Mouse (Mus musculus): ENCODE data around the gene Casp3. TPM values are rescaled to one million over a fixed set of nuclear protein-coding genes. Genes with fewer than 3 reads are reported as not detected.

Casp3 gene
- polyA plus RNA-seq, 1 experiment, result 99.9 TPM

DNA sequence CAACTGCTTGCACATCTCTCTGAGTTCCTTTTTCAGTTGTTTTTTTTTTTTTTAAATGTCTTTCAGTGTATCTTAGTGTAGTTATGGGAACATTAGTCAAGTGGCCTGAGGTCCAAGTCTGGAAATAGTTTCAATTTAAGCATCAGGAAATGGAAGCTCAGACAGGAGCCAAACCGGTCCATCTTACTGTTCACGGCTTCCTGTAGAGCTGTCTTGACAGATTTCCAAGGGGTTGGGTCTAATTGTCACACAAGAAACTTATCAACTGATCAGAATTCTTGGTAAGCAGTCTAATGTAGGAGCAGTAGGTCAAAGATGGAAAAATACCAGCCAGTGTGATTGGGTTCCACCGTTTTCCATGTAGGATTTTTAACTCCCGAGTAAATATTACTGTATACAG lies 31.3 kb downstream of the Casp3 start:
- no peaks in the 10 kb centered on the region; the same call in 1 of the 2 replicates for H3K27me3 ChIP-seq (ENCODE audit: control insufficient read depth, insufficient read depth, low read length, poor library complexity, severe bottlenecking)
- no peak overlapping the region for H3K9ac ChIP-seq (ENCODE audit: low read depth, poor library complexity, severe bottlenecking)
- no peaks in the 10 kb centered on the region for H3K36me3 ChIP-seq (ENCODE audit: control insufficient read depth, insufficient read depth, low read length, poor library complexity, severe bottlenecking)
- H3K27ac ChIP-seq (ENCODE audit: insufficient read depth, low read length), result no peak overlapping the region
- TF ChIP-seq CTCF (IDR thresholded peaks at IDR 0.05; ENCODE audit: low read depth, low read length) (no peak), EP300 (IDR thresholded peaks at IDR 0.05; ENCODE audit: insufficient read depth, low read depth, low read length) (no peak), POLR2A (IDR thresholded peaks at IDR 0.05; ENCODE audit: insufficient read depth, low read length) (no peak)
- H3K4me1 ChIP-seq (ENCODE audit: control insufficient read depth, insufficient read depth, low read length), result no peaks in the 10 kb centered on the region
- H3K9me3 ChIP-seq (replicated peaks; ENCODE audit: control insufficient read depth, insufficient read depth, low read length, poor library complexity, severe bottlenecking), result no peaks in the 10 kb centered on the region
- H3K4me3 ChIP-seq (ENCODE audit: low read depth, low read length), result no peak overlapping the region

DNA sequence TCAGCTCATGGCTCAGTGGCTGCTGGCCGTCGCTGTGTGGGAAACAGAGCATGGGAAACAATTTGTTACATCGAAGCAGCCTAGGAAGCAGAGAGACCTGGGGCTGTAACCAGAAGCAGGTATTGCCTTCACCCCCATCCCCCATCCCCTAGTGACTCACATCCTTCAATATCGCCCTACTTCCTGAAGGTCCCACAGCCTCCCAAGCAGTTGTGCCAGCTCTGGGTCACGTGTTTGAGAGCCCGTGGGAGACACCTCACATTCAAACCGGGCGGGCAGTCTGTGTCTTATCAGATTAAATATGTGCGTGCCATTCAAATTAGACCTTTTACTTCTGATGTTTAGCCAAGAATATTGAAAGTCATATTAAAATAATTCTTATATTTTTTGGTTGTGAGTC lies 34.8 kb downstream of the Casp3 start:
- Histone ChIP-seq H3K36me3 (ENCODE audit: control insufficient read depth, insufficient read depth, low read length, poor library complexity, severe bottlenecking) (no peaks in the 10 kb centered on the region), H3K4me3 (ENCODE audit: low read depth, low read length) (no peak overlapping the region), H3K27ac (ENCODE audit: insufficient read depth, low read length) (no peak overlapping the region), H3K27me3 (ENCODE audit: control insufficient read depth, insufficient read depth, low read length, poor library complexity, severe bottlenecking) (no peaks in the 10 kb centered on the region), H3K9ac (ENCODE audit: low read depth, poor library complexity, severe bottlenecking) (no peak overlapping the region), H3K9me3 (replicated peaks; ENCODE audit: control insufficient read depth, insufficient read depth, low read length, poor library complexity, severe bottlenecking) (no peaks in the 10 kb centered on the region), H3K4me1 (ENCODE audit: control insufficient read depth, insufficient read depth, low read length) (no peaks in the 10 kb centered on the region)
- no peak for TF ChIP-seq CTCF (IDR thresholded peaks at IDR 0.05; ENCODE audit: low read depth, low read length)
- no peak for TF ChIP-seq EP300 (IDR thresholded peaks at IDR 0.05; ENCODE audit: insufficient read depth, low read depth, low read length)
- no peak for TF ChIP-seq POLR2A (IDR thresholded peaks at IDR 0.05; ENCODE audit: insufficient read depth, low read length)

DNA sequence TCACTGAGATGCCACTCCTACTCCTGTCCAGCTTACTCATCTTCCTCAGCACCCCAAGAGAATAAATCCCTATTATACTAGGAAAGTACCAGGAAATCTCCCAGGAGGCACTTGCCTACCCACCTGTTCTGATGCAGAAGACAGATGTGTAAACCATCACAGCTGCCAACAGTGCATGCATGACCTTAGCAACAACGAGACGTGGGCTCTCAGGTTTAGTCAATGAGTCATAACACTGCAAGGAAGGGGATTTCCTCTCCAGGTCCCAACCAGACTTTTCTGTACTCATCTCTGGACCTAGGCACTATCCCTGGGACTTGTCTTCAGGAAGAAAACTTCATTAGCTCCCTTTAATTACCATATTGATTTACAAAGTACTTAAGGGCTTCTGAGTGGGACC lies 38.8 kb downstream of the Casp3 start:
- Histone ChIP-seq H3K4me3 (ENCODE audit: low read depth, low read length) (no peak overlapping the region), H3K27me3 (ENCODE audit: control insufficient read depth, insufficient read depth, low read length, poor library complexity, severe bottlenecking) (no peaks in the 10 kb centered on the region), H3K4me1 (ENCODE audit: control insufficient read depth, insufficient read depth, low read length) (no peaks in the 10 kb centered on the region), H3K9me3 (replicated peaks; ENCODE audit: control insufficient read depth, insufficient read depth, low read length, poor library complexity, severe bottlenecking) (no peaks in the 10 kb centered on the region), H3K27ac (ENCODE audit: insufficient read depth, low read length) (no peak overlapping the region), H3K9ac (ENCODE audit: low read depth, poor library complexity, severe bottlenecking) (no peak overlapping the region), H3K36me3 (ENCODE audit: control insufficient read depth, insufficient read depth, low read length, poor library complexity, severe bottlenecking) (no peaks in the 10 kb centered on the region)
- TF ChIP-seq POLR2A (IDR thresholded peaks at IDR 0.05; ENCODE audit: insufficient read depth, low read length), result no peak
- TF ChIP-seq EP300 (IDR thresholded peaks at IDR 0.05; ENCODE audit: insufficient read depth, low read depth, low read length), result no peak
- no peak for TF ChIP-seq CTCF (IDR thresholded peaks at IDR 0.05; ENCODE audit: low read depth, low read length)

DNA sequence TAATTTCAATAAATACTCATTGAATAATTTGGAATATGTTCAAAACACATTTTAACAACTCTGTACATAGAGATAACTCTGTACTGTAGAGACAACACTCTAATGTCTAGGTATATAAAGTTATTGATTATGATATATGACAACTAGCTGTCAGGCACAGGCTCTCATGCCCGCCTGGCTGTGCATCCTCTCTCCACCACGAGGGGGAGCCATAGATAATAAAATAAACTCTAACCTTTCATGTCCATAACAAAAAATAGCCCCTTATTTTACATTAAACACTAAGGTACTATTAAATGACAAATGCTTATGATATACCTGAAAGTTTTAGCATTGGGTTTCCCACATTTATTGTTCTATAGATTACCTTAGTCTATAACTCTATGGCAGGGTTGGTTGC lies 54.4 kb downstream of the Casp3 start:
- Histone ChIP-seq H3K9ac (ENCODE audit: low read depth, poor library complexity, severe bottlenecking) (no peak overlapping the region), H3K27ac (ENCODE audit: insufficient read depth, low read length) (no peak overlapping the region), H3K4me1 (ENCODE audit: control insufficient read depth, insufficient read depth, low read length) (no peaks in the 10 kb centered on the region), H3K27me3 (ENCODE audit: control insufficient read depth, insufficient read depth, low read length, poor library complexity, severe bottlenecking) (no peaks in the 10 kb centered on the region), H3K36me3 (ENCODE audit: control insufficient read depth, insufficient read depth, low read length, poor library complexity, severe bottlenecking) (no peaks in the 10 kb centered on the region), H3K4me3 (ENCODE audit: low read depth, low read length) (no peak overlapping the region), H3K9me3 (replicated peaks; ENCODE audit: control insufficient read depth, insufficient read depth, low read length, poor library complexity, severe bottlenecking) (peaks cover 3% of the 10 kb centered on the region)
- TF ChIP-seq EP300 (IDR thresholded peaks at IDR 0.05; ENCODE audit: insufficient read depth, low read depth, low read length) (no peak), CTCF (IDR thresholded peaks at IDR 0.05; ENCODE audit: low read depth, low read length) (peak; percentile 65)

DNA sequence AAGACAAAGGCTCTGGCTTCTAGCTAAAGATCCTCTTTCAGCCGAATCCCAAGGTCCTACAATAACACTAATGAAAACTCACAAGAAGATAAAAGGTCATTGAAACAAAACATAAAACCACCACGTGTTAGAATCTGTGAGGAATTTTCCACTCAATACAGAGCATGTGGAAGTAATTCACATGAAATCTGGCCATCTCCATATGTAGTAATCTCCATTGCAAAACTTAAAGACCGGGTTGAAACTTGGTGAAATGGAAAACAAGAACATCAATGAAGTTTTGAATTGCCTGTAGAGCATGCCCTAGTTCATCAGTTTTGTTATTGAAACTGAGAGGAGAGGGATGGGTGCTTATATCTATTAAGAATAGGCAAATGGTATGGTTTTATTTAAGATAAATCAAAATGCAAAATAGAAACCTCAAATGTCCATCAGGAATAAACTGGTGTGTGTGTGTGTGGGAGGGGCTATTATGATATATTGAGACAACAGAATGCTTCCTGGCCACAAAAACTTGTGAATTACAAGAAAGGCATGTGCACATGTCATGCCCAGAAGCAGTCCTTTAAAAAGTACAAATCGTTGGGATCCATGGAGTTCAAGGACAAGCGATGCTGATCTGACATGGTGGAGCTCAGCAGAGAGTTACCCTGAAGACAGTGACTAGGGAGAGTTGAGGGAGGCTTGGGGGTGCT lies 63.7 kb downstream of the Casp3 start:
- H3K9ac ChIP-seq (ENCODE audit: low read depth, poor library complexity, severe bottlenecking), result no peak overlapping the region
- TF ChIP-seq POLR2A (IDR thresholded peaks at IDR 0.05; ENCODE audit: insufficient read depth, low read length) (no peak), EP300 (IDR thresholded peaks at IDR 0.05; ENCODE audit: insufficient read depth, low read depth, low read length) (no peak), CTCF (IDR thresholded peaks at IDR 0.05; ENCODE audit: low read depth, low read length) (no peak)
- no peak overlapping the region for H3K27ac ChIP-seq (ENCODE audit: insufficient read depth, low read length)
- no peaks in the 10 kb centered on the region for H3K9me3 ChIP-seq (replicated peaks; ENCODE audit: control insufficient read depth, insufficient read depth, low read length, poor library complexity, severe bottlenecking)
- H3K36me3 ChIP-seq (ENCODE audit: control insufficient read depth, insufficient read depth, low read length, poor library complexity, severe bottlenecking), result no peaks in the 10 kb centered on the region
- H3K27me3 ChIP-seq (ENCODE audit: control insufficient read depth, insufficient read depth, low read length, poor library complexity, severe bottlenecking), result no peaks in the 10 kb centered on the region
- H3K4me3 ChIP-seq (ENCODE audit: low read depth, low read length), result no peak overlapping the region
- no peaks in the 10 kb centered on the region for H3K4me1 ChIP-seq (ENCODE audit: control insufficient read depth, insufficient read depth, low read length)

DNA sequence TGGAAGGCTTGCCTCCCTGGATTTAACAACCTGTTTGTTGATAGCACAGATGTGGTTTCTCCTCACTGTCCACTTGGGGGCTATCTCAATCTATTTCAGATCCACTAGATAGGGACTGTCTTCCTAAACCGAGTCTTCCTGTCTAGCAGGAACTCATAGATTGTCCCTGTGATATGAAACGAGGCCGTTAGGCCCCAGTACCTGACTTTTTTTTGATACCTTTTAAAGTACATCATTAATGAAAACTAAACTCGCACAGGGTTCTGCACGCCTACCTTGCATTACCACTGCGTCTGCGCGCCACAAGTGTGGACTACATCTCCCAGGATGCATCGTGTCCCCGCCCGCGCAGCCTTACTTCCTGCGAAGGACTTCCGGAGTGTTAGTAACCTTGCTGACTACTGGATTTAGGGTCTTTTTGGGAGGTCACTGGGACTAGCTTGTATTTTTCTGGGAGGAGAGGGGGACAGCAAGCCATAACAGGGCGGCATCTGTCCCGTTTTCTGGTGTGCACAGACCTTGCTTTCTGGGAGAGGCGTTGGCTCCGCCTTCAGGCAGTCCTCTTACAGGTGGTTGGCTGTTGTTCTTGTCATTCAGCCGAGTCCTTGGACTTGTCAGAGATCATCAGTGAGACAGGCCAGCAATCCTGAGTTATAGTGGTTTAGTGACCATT lies 69.7 kb downstream of the Casp3 start:
- Histone ChIP-seq H3K4me1 (ENCODE audit: control insufficient read depth, insufficient read depth, low read length) (no peaks in the 10 kb centered on the region), H3K27ac (ENCODE audit: insufficient read depth, low read length) (peak overlapping the region; percentile 80), H3K36me3 (ENCODE audit: control insufficient read depth, insufficient read depth, low read length, poor library complexity, severe bottlenecking) (no peaks in the 10 kb centered on the region), H3K4me3 (ENCODE audit: low read depth, low read length) (peak overlapping the region; percentile 86), H3K9ac (ENCODE audit: low read depth, poor library complexity, severe bottlenecking) (peak overlapping the region; percentile 69), H3K27me3 (ENCODE audit: control insufficient read depth, insufficient read depth, low read length, poor library complexity, severe bottlenecking) (no peaks in the 10 kb centered on the region; the same call in 1 of the 2 replicates), H3K9me3 (replicated peaks; ENCODE audit: control insufficient read depth, insufficient read depth, low read length, poor library complexity, severe bottlenecking) (no peaks in the 10 kb centered on the region)
- TF ChIP-seq CTCF (IDR thresholded peaks at IDR 0.05; ENCODE audit: low read depth, low read length) (no peak), EP300 (IDR thresholded peaks at IDR 0.05; ENCODE audit: insufficient read depth, low read depth, low read length) (no peak), POLR2A (IDR thresholded peaks at IDR 0.05; ENCODE audit: insufficient read depth, low read length) (no peak)

Other genes starting within 250 kb of the Casp3 start
- gene Acsl1, start 146.3 kb upstream of the Casp3 start, polyA plus RNA-seq (2011; ENCODE audit: insufficient read depth, insufficient read length, low read depth, missing spikeins), result 17.4 and 18.8 TPM in 2 replicates
- gene Cenpu, start 65.3 kb upstream of the Casp3 start, polyA plus RNA-seq (2011; ENCODE audit: insufficient read depth, insufficient read length, low read depth, missing spikeins), result 56.9 and 69.6 TPM in 2 replicates
- 53.4 and 64.2 TPM in 2 replicates for gene Primpol, start 79 bp upstream of the Casp3 start, polyA plus RNA-seq (2011; ENCODE audit: insufficient read depth, insufficient read length, low read depth, missing spikeins)
- gene Irf2, start 122.4 kb downstream of the Casp3 start, polyA plus RNA-seq (2011; ENCODE audit: insufficient read depth, insufficient read length, low read depth, missing spikeins), result 17.6 and 19.1 TPM in 2 replicates

Measured in ES-Bruce4 (cell line).